Mouse (Mus musculus) liver, embryonic 11.5 days (tissue): ENCODE measurements around the gene Sort1. TPM values are rescaled to one million over a fixed set of nuclear protein-coding genes. Genes with fewer than 3 reads are reported as not detected.
A peak's percentile ranks its signal among the peaks of the same experiment; 100 is the strongest.

Experiments used
- ATAC-seq: fragments of 200-750 bp; cut with Nextera tagmentation; replicated peaks from 2 replicates; pipeline ENCODE4 v1.8.0; 2017; ENCODE audit warnings: moderate number of reproducible peaks, mild to moderate bottlenecking, moderate TSS enrichment, moderate library complexity; ENCODE audit not compliant: low FRiP score
- DNase-seq: peaks from one replicate; pipeline ENCODE4 v3.0.0-alpha.2; 2017; ENCODE audit warnings: low spot score
- H3K27ac ChIP-seq: fragments of 300-500 bp; sonication (generic); 2 replicates; pipeline ENCODE4 v1.5.1; 2014; ENCODE audit warnings: mild to moderate bottlenecking, low read depth, low read length, control low read depth
- H3K27me3 ChIP-seq: fragments of 300-500 bp; sonication (generic); replicated peaks from 2 replicates; pipeline ENCODE4 v1.6.1; 2014; ENCODE audit warnings: low read length, mixed read lengths; ENCODE audit not compliant: control insufficient read depth, insufficient read depth
- H3K36me3 ChIP-seq: fragments of 300-500 bp; sonication (generic); 2 replicates; pipeline ENCODE4 v1.6.1; 2014; ENCODE audit warnings: mild to moderate bottlenecking, low read length, moderate library complexity, mixed read lengths; ENCODE audit not compliant: control insufficient read depth, insufficient read depth
- H3K4me1 ChIP-seq: fragments of 300-500 bp; sonication (generic); replicated peaks from 2 replicates; pipeline ENCODE4 v1.6.1; 2014; ENCODE audit warnings: low read length, mixed read lengths; ENCODE audit not compliant: control insufficient read depth, insufficient read depth
- H3K4me2 ChIP-seq: fragments of 300-500 bp; sonication (generic); 2 replicates; pipeline ENCODE4 v1.6.1; 2014; ENCODE audit warnings: mild to moderate bottlenecking, control low read depth, moderate library complexity
- H3K4me3 ChIP-seq: fragments of 300-500 bp; sonication (generic); 2 replicates; pipeline ENCODE4 v1.5.1; 2014; ENCODE audit warnings: low read depth, low read length, control low read depth
- H3K9ac ChIP-seq: fragments of 300-500 bp; sonication (generic); 2 replicates; pipeline ENCODE4 v1.6.1; 2014; ENCODE audit warnings: low read depth, low read length, control low read depth
- H3K9me3 ChIP-seq: fragments of 300-500 bp; sonication (generic); 2 replicates; pipeline ENCODE4 v1.6.1; 2016; ENCODE audit warnings: low read length, inconsistent platforms, mixed read lengths; ENCODE audit not compliant: control insufficient read depth
- WGBS: fragments of 180-500 bp; shearing (Covaris S2); extraction: QIAGEN DNeasy Blood & Tissue Kit; methylation state at CpG from one replicate; pipeline ENCODE4 v1.1.7; 2014; 5-methylcytosine and 5-hydroxymethylcytosine counted together
- polyA plus RNA-seq: library from polyadenylated mRNA; unstranded; fragments of >200 nt; fragmentation: Nextera tagmentation; extraction: Ambion mirVana; gene quantifications from 2 replicates; pipeline ENCODE4 v1.2.1, GENCODE M21; 2014

Gene Sort1
- polyA plus RNA-seq, 1 experiment from 2014 or later, result 11.9 TPM

GRCm38 (mm10) chr3:108378875-108379663, 95.2 kb downstream of the Sort1 start:
- Histone ChIP-seq H3K27me3 (no peaks in the 10 kb centered on the region), H3K36me3 (no peaks in the 10 kb centered on the region), H3K27ac (no peak overlapping the region), H3K9ac (no peak overlapping the region), H3K4me1 (peaks cover 17% of the 10 kb centered on the region), H3K4me3 (no peak overlapping the region), H3K4me2 (no peak overlapping the region), H3K9me3 (no peaks in the 10 kb centered on the region)
- no peak for DNase-seq
- WGBS, result 74% methylated on average over 7 of the region's 7 CpGs
- ATAC-seq, result no peak

- Histone ChIP-seq H3K4me3 (no peak overlapping the region), H3K27ac (no peak overlapping the region), H3K9ac (no peak overlapping the region), H3K9me3 (no peaks in the 10 kb centered on the region), H3K27me3 (no peaks in the 10 kb centered on the region), H3K4me1 (peaks cover 22% of the 10 kb centered on the region), H3K36me3 (no peaks in the 10 kb centered on the region), H3K4me2 (no peak overlapping the region)
- no peak for ATAC-seq
- no peak for DNase-seq
- 75% methylated on average over 6 of the region's 6 CpGs for WGBS
Measured at GRCm38 (mm10) chr3:108380695-108381094, 96.8 kb downstream of the Sort1 start.

- Histone ChIP-seq H3K9me3 (no peaks in the 10 kb centered on the region), H3K4me3 (peak overlapping the region; percentile 55; the same call in 1 of the 2 replicates), H3K9ac (peak overlapping the region; percentile 35; the same call in 1 of the 2 replicates)
Measured at GRCm38 (mm10) chr3:108381945-108382875, 98.3 kb downstream of the Sort1 start.

GRCm38 (mm10) chr3:108383485-108384354, 99.8 kb downstream of the Sort1 start, which contains the start of gene Psrc1:
Gene Psrc1 (plus strand): TSS chr3:108383839.
- Histone ChIP-seq H3K4me3 (peak within 1 kb of the TSS; percentile 55), H3K27me3 (no peaks in the 10 kb centered on the region), H3K9ac (peak within 1 kb of the TSS; percentile 69), H3K4me2 (peak within 1 kb of the TSS; percentile 86), H3K9me3 (no peaks in the 10 kb centered on the region), H3K27ac (0 out of 2 replicates have a peak within 1 kb of the TSS, but pooled peaks have one; percentile 22), H3K4me1 (peaks cover 22% of the 10 kb centered on the region), H3K36me3 (peaks cover 4% of the 10 kb centered on the region)
- ATAC-seq, result peak; percentile 86
- WGBS, result 1% methylated on average over 44 of the region's 44 CpGs
- peak; percentile 87 for DNase-seq

More at GRCm38 (mm10) chr3:108381945-108382875, 98.3 kb downstream of the Sort1 start:
- Histone ChIP-seq H3K36me3 (peaks cover 4% of the 10 kb centered on the region), H3K4me2 (peak overlapping the region; percentile 86), H3K27ac (no peak overlapping the region), H3K4me1 (peaks cover 22% of the 10 kb centered on the region), H3K27me3 (no peaks in the 10 kb centered on the region)
- DNase-seq, result no peak
- no peak for ATAC-seq
- WGBS, result 42% methylated on average over 14 of the region's 14 CpGs

- H3K4me1 ChIP-seq, result peaks cover 17% of the 10 kb centered on the region
- ATAC-seq, result no peak
- 52% methylated on average over 2 of the region's 2 CpGs for WGBS
- DNase-seq, result no peak
- H3K27me3 ChIP-seq, result no peaks in the 10 kb centered on the region
- H3K27ac ChIP-seq, result no peak overlapping the region
- no peaks in the 10 kb centered on the region for H3K9me3 ChIP-seq
- peaks cover 4% of the 10 kb centered on the region for H3K36me3 ChIP-seq
- peak overlapping the region; percentile 86 for H3K4me2 ChIP-seq
- H3K9ac ChIP-seq, result peak overlapping the region; percentile 69
- H3K4me3 ChIP-seq, result peak overlapping the region; percentile 55
Measured at GRCm38 (mm10) chr3:108384425-108384824, 100.5 kb downstream of the Sort1 start.

DNA sequence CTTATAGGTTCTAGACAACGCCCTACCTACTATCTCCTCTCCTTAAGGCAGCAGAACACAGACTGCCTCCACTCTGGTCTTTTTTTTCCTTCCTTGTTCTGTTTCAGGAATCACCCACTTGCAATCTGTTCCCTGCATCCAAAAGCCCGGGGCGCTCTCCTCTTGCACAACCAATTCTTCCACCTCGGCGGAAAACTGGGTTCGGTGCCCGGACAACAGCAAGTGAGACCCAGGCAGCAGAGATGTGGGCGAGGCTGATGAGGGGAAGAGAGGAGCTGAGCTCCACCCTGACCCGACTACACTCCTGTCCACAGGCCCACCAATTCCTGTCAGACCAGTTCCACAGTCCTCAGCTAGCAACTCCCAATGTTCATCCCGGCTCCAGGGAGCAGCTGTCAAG, 102.3 kb downstream of the Sort1 start:
- no peaks in the 10 kb centered on the region for H3K27me3 ChIP-seq
- no peak overlapping the region for H3K27ac ChIP-seq
- no peaks in the 10 kb centered on the region for H3K9me3 ChIP-seq
- H3K4me2 ChIP-seq, result no peak overlapping the region
- ATAC-seq (no peak), DNase-seq (no peak)
- H3K4me1 ChIP-seq, result peaks cover 15% of the 10 kb centered on the region
- 95% methylated on average over 10 of the region's 10 CpGs for WGBS
- H3K36me3 ChIP-seq, result peaks cover 4% of the 10 kb centered on the region
- H3K4me3 ChIP-seq, result no peak overlapping the region
- no peak overlapping the region for H3K9ac ChIP-seq

DNA sequence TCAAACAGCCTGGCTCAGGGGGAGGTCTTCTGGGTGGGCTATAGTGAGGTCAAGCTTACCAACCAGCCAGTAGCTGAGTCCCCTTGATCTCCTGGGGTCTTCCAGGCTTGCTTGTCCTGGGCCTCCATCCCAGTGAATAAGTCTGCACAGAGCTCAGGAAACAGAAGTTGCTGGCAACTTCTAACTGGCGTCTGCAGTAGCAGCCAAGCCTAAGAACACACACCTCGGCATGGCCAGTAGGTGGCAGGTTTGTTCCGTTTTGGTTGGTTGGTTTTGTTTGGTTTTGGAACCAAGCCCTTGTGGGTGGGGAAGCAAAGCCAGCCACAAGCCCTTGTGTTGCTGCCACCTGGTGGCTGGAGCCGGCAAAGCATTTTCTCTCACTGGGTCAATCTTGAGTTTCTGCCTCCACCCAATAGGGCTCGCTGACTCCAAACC, 105.2 kb downstream of the Sort1 start:
- Histone ChIP-seq H3K4me1 (peaks cover 18% of the 10 kb centered on the region), H3K9me3 (no peaks in the 10 kb centered on the region), H3K4me2 (0 out of 2 replicates have a peak overlapping the region, but pooled peaks have one; percentile 18), H3K27me3 (no peaks in the 10 kb centered on the region; the same call in 1 of the 2 replicates), H3K9ac (no peak overlapping the region), H3K36me3 (peaks cover 4% of the 10 kb centered on the region), H3K4me3 (no peak overlapping the region), H3K27ac (no peak overlapping the region)
- peak; percentile 90 for DNase-seq
- 0% methylated on average over 5 of the region's 5 CpGs for WGBS
- peak; percentile 82 for ATAC-seq

DNA sequence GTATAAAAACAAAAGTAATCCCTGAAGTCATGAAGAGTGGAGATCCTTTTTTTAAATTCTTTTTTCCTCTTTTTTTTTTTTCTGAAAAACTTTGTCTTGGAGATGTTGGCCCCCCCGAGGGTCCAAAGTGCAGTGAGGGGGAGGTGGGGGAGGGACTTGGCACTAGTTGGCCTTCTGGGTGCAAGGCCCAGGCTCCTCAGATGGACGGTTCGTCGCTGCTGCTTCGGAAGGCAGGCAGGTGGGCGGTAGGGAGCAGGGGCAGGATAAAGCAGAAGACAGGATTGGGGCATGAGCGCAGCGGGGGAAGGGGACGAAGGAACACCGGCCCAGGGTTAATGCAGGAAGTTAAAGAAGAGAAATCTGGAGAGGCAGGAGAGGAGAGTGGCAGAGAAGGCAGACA, 108.4 kb downstream of the Sort1 start:
- DNase-seq (no peak), ATAC-seq (no peak)
- no peak overlapping the region for H3K4me3 ChIP-seq
- H3K27me3 ChIP-seq, result no peaks in the 10 kb centered on the region; the same call in 1 of the 2 replicates
- 34% methylated on average over 10 of the region's 10 CpGs for WGBS
- H3K4me1 ChIP-seq, result peaks cover 13% of the 10 kb centered on the region
- 0 out of 2 replicates have a peak overlapping the region, but pooled peaks have one; percentile 25 for H3K4me2 ChIP-seq
- no peak overlapping the region for H3K9ac ChIP-seq
- no peaks in the 10 kb centered on the region for H3K9me3 ChIP-seq
- H3K36me3 ChIP-seq, result no peaks in the 10 kb centered on the region
- H3K27ac ChIP-seq, result no peak overlapping the region
